Mouse (Mus musculus) macrophage (primary cell): Measurements from ENCODE around the gene Olfr1133. TPM values are rescaled to one million over a fixed set of nuclear protein-coding genes. Genes with fewer than 3 reads are reported as not detected.
"Not testable (repeated sequence)": the region's sequence is repeated elsewhere in the genome, so short reads cannot be mapped to it uniquely, and the experiment has no call there.

ENCODE experiments used
- H3K27ac ChIP-seq: fragments of 350-480 bp; formaldehyde crosslinking; 2 replicates; pipeline ENCODE4 v1.9.0; 2021
- H3K36me3 ChIP-seq: fragments of 350-480 bp; formaldehyde crosslinking; 2 replicates; pipeline ENCODE4 v1.9.0; 2021; ENCODE audit errors: inconsistent target
- H3K4me3 ChIP-seq: fragments of 350-480 bp; formaldehyde crosslinking; 2 replicates; pipeline ENCODE4 v1.9.0; 2021; ENCODE audit errors: inconsistent target
- H3K79me2 ChIP-seq: fragments of 350-480 bp; formaldehyde crosslinking; 2 replicates; pipeline ENCODE4 v1.9.0; 2021; ENCODE audit errors: inconsistent target
- WGBS: methylation state at CpG from one replicate; pipeline ENCODE4 v1.1.7; 2026; ENCODE audit warnings: inconsistent platforms; ENCODE audit not compliant: missing documents; 5-methylcytosine and 5-hydroxymethylcytosine counted together
- polyA plus RNA-seq: library from polyadenylated mRNA; stranded (reverse); fragments of 250-400 nt; gene quantifications from 3 replicates; pipeline ENCODE4 v1.2.4, GENCODE M21; 2018; ENCODE audit warnings: inconsistent platforms
- total RNA-seq, 78 experiments: library from RNA; depleted of rRNA; stranded (reverse); fragments of 250-400 nt; gene quantifications; 1 replicate in 9 of 78; 2 replicates in 24 of 78; 3 replicates in 43 of 78; 4 replicates in 2 of 78; pipeline ENCODE4 v1.2.4; 2018; ENCODE audit warnings: inconsistent platforms in 56 of 78

The Olfr1133 gene
- not detected for total RNA-seq (2018; cell fraction: chromatin; rRNA removed)
- total RNA-seq (2018; cell fraction: cytosol; rRNA removed): not detected
- not detected for total RNA-seq (2018; cell fraction: nucleus; rRNA removed)
- polyA plus RNA-seq: not detected in 3 replicates

- no peak within 1 kb of the TSS for H3K27ac ChIP-seq
- no peak within 1 kb of the TSS for H3K4me3 ChIP-seq
- H3K36me3 ChIP-seq: no peaks in the 10 kb centered on the region
- H3K79me2 ChIP-seq: no peaks in the 10 kb centered on the region
Observed at GRCm38 (mm10) chr2:87647274-87647673, at the start of gene Olfr1133. Gene Olfr1133, minus strand, starts transcription at chr2:87647374.

GRCm38 (mm10) chr2:87693847-87694246, 46.7 kb upstream of the Olfr1133 start, which contains the start of gene Olfr1136:
Gene Olfr1136, minus strand, starts transcription at chr2:87693947.
- Histone ChIP-seq H3K27ac (no peak within 1 kb of the TSS), H3K79me2 (no peaks in the 10 kb centered on the region), H3K4me3 (no peak within 1 kb of the TSS), H3K36me3 (no peaks in the 10 kb centered on the region)

GRCm38 (mm10) chr2:87673564-87673963, 26.4 kb upstream of the Olfr1133 start, which contains the start of gene Olfr1135:
Gene Olfr1135, minus strand, starts transcription at chr2:87673664.
- 27% methylated on average over 1 of the region's 1 CpGs for WGBS
- H3K79me2 ChIP-seq: no peaks in the 10 kb centered on the region
- no peak within 1 kb of the TSS for H3K4me3 ChIP-seq
- no peaks in the 10 kb centered on the region for H3K36me3 ChIP-seq
- H3K27ac ChIP-seq: no peak within 1 kb of the TSS

- no peak within 1 kb of the TSS for H3K4me3 ChIP-seq
- no peaks in the 10 kb centered on the region for H3K36me3 ChIP-seq
- no peaks in the 10 kb centered on the region for H3K79me2 ChIP-seq
- 92% methylated on average over 2 of the region's 2 CpGs for WGBS
- no peak within 1 kb of the TSS for H3K27ac ChIP-seq
Observed at GRCm38 (mm10) chr2:87658360-87658759, 11.2 kb upstream of the Olfr1133 start, which contains the start of gene Olfr1134. Gene Olfr1134, minus strand, starts transcription at chr2:87658460.

- no peak overlapping the region for H3K4me3 ChIP-seq
- no peak overlapping the region for H3K27ac ChIP-seq
- H3K36me3 ChIP-seq: no peaks in the 10 kb centered on the region
- no peaks in the 10 kb centered on the region for H3K79me2 ChIP-seq
Observed at GRCm38 (mm10) chr2:87642441-87642840, 4.7 kb downstream of the Olfr1133 start.

DNA sequence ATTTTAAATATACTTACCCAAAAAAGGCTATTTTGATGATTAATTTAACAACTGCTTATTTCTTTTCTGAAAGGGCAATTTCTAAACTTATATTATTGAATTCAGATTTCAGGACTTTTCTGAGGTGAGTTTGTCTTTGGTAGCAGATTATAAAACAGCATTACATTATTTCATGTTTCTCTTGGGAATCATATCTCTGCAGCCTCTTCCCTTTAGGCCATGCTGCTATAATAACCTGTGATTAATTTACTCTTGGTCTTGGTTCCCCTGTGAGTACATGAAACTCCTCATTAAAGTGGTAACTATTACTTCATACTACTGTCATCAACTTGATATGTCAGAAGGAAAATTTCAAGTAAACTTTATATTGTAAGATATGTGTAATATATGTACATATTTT, 9.7 kb downstream of the Olfr1133 start, which contains the start of gene Olfr1132:
TSS of gene Olfr1132 (minus strand) at position 101 of the 400 bp plus-strand sequence.
- no peak within 1 kb of the TSS for H3K4me3 ChIP-seq

DNA sequence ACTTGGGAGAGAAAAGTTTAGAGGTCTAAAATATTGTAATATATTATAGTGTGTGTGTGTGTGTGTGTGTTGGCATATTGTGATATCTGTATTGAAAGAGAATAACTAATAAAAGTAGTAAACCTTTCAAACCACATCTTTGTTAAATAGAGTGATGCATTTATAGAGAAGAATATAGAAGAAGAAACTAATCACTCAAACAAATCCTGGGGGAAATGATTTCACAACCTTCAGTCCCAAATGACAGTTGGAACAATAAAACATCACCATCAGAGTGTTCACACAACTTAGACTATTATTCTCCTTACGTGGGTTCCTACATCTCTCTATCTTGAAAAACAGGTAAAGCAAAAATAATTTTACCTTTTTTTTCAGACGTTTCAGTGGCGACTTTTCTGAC, 20.4 kb downstream of the Olfr1133 start, which contains the start of gene Olfr1131:
TSS of gene Olfr1131 (plus strand) at position 301 of the 400 bp plus-strand sequence.
- H3K4me3 ChIP-seq: no peak within 1 kb of the TSS
- no peaks in the 10 kb centered on the region for H3K79me2 ChIP-seq
- H3K36me3 ChIP-seq: no peaks in the 10 kb centered on the region
- 67% methylated on average over 3 of the region's 3 CpGs for WGBS
- H3K27ac ChIP-seq: no peak within 1 kb of the TSS

More for the DNA sequence above, 9.7 kb downstream of the Olfr1133 start, which contains the start of gene Olfr1132:
- Histone ChIP-seq H3K27ac (no peak within 1 kb of the TSS), H3K36me3 (no peaks in the 10 kb centered on the region), H3K79me2 (no peaks in the 10 kb centered on the region)

- not testable (repeated sequence) for H3K36me3 ChIP-seq, H3K27ac ChIP-seq, H3K4me3 ChIP-seq, H3K79me2 ChIP-seq
Observed at GRCm38 (mm10) chr2:87605912-87606311, 41.3 kb downstream of the Olfr1133 start, which contains the start of gene Olfr1130. Gene Olfr1130, plus strand, starts transcription at chr2:87606212.

Other genes starting within 250 kb of the Olfr1133 start
- gene Olfr1123, start 230.7 kb downstream of the Olfr1133 start, polyA plus RNA-seq: not detected in 3 replicates
- not detected in 3 replicates for gene Olfr1124, start 217.1 kb downstream of the Olfr1133 start, polyA plus RNA-seq
- not detected in 3 replicates for gene Olfr1126, start 193.4 kb downstream of the Olfr1133 start, polyA plus RNA-seq
- not detected in 3 replicates for gene Pramel7, start 150.3 kb downstream of the Olfr1133 start, polyA plus RNA-seq
- not detected in 3 replicates for gene Pramel6, start 140.8 kb downstream of the Olfr1133 start, polyA plus RNA-seq
- gene Olfr153, start 115.6 kb downstream of the Olfr1133 start, polyA plus RNA-seq: not detected in 3 replicates
- gene Olfr1128, start 101.8 kb downstream of the Olfr1133 start, polyA plus RNA-seq: not detected in 3 replicates
- gene Olfr1129, start 73.5 kb downstream of the Olfr1133 start, polyA plus RNA-seq: not detected in 3 replicates
- gene Olfr1130, start 41.2 kb downstream of the Olfr1133 start, polyA plus RNA-seq: not detected in 3 replicates
- not detected in 3 replicates for gene Olfr1131, start 20.3 kb downstream of the Olfr1133 start, polyA plus RNA-seq
- gene Olfr1132, start 9.8 kb downstream of the Olfr1133 start, polyA plus RNA-seq: not detected in 3 replicates
- not detected in 3 replicates for gene Olfr1134, start 11.1 kb upstream of the Olfr1133 start, polyA plus RNA-seq
- not detected in 3 replicates for gene Olfr1135, start 26.3 kb upstream of the Olfr1133 start, polyA plus RNA-seq
- not detected in 3 replicates for gene Olfr1136, start 46.6 kb upstream of the Olfr1133 start, polyA plus RNA-seq
- not detected in 3 replicates for gene Olfr1137, start 65.8 kb upstream of the Olfr1133 start, polyA plus RNA-seq
- not detected in 3 replicates for gene Olfr1138, start 92.6 kb upstream of the Olfr1133 start, polyA plus RNA-seq
- gene Olfr1140, start 96.4 kb upstream of the Olfr1133 start, polyA plus RNA-seq: not detected in 3 replicates
- not detected in 3 replicates for gene Olfr1141, start 106.6 kb upstream of the Olfr1133 start, polyA plus RNA-seq
- not detected in 3 replicates for gene Olfr152, start 132.1 kb upstream of the Olfr1133 start, polyA plus RNA-seq
- gene Olfr1143, start 153.2 kb upstream of the Olfr1133 start, polyA plus RNA-seq: not detected in 3 replicates
- gene Olfr1145, start 162.4 kb upstream of the Olfr1133 start, polyA plus RNA-seq: not detected in 3 replicates
- gene Olfr1148, start 183.2 kb upstream of the Olfr1133 start, polyA plus RNA-seq: not detected in 3 replicates
- not detected in 3 replicates for gene Olfr1150-ps1, start 196.6 kb upstream of the Olfr1133 start, polyA plus RNA-seq
- gene Olfr1151, start 208.5 kb upstream of the Olfr1133 start, polyA plus RNA-seq: not detected in 3 replicates
- not detected in 3 replicates for gene Olfr1152, start 219.1 kb upstream of the Olfr1133 start, polyA plus RNA-seq
- not detected in 3 replicates for gene Olfr1153, start 247.6 kb upstream of the Olfr1133 start, polyA plus RNA-seq